Mouse (Mus musculus) T-helper 17 cell (primary cell): ENCODE results near the gene Ncor1.

ENCODE experiments used
- in situ Hi-C, 2 experiments: fragments of 300-600 bp; cut with MboI, MseI; formaldehyde crosslinking; loops; 1 replicate in 1 of 2; 2 replicates in 1 of 2; pipeline ENCODE4 v1.15.1; 2025; ENCODE audit warnings: high pct_unique_total_duplicates in 2 of 2

The Ncor1 gene

GRCm38 (mm10) chr11:62458276-62458724, at the start of gene Ncor1, which contains the start of gene Pigl:
Ncor1 (minus strand) TSS chr11:62458541.
Pigl (plus strand) TSS chr11:62458460.
- in situ Hi-C loops = no loop called here

- in situ Hi-C loops = no loop called here
These were observed 49.3 kb upstream of the Ncor1 start for GRCm38 (mm10) chr11:62507683-62508082.

GRCm38 (mm10) chr11:62500529-62500928, 42.2 kb upstream of the Ncor1 start:
- in situ Hi-C loops = no loop called here

- in situ Hi-C loops = no loop called here
These were observed 40.5 kb upstream of the Ncor1 start for GRCm38 (mm10) chr11:62498802-62499201.

GRCm38 (mm10) chr11:62497181-62497580, 38.8 kb upstream of the Ncor1 start:
- in situ Hi-C loops = no loop called here

GRCm38 (mm10) chr11:62496151-62496715, 37.9 kb upstream of the Ncor1 start:
- in situ Hi-C loops = no loop called here

GRCm38 (mm10) chr11:62495276-62495801, 37.0 kb upstream of the Ncor1 start:
- in situ Hi-C loops = no loop called here

- in situ Hi-C loops = no loop called here
These were observed 36.5 kb upstream of the Ncor1 start for GRCm38 (mm10) chr11:62494754-62495275.

GRCm38 (mm10) chr11:62493701-62494100, 35.4 kb upstream of the Ncor1 start:
- in situ Hi-C loops = no loop called here

- in situ Hi-C loops = no loop called here
These were observed 29.4 kb upstream of the Ncor1 start for GRCm38 (mm10) chr11:62487540-62488350.

GRCm38 (mm10) chr11:62486949-62487348, 28.6 kb upstream of the Ncor1 start:
- in situ Hi-C loops = no loop called here

GRCm38 (mm10) chr11:62479581-62479980, 21.2 kb upstream of the Ncor1 start:
- in situ Hi-C loops = no loop called here

- in situ Hi-C loops = no loop called here
These were observed 20.6 kb upstream of the Ncor1 start for GRCm38 (mm10) chr11:62478931-62479330.

- in situ Hi-C loops = no loop called here
These were observed 17.8 kb upstream of the Ncor1 start for GRCm38 (mm10) chr11:62476156-62476555.

- in situ Hi-C loops = no loop called here
These were observed 15.2 kb upstream of the Ncor1 start for GRCm38 (mm10) chr11:62473516-62473915.

GRCm38 (mm10) chr11:62470451-62470850, 12.1 kb upstream of the Ncor1 start:
- in situ Hi-C loops = no loop called here

- in situ Hi-C loops = loop anchor here in 1 of 2 experiments (10.0 kb wide), 2 partner anchors 208 to 782 kb away; partner anchors contain the start of gene Fam83g
These were observed 8.9 kb upstream of the Ncor1 start for GRCm38 (mm10) chr11:62467289-62467688.

- in situ Hi-C loops = loop anchor here in 1 of 2 experiments (10.0 kb wide), 2 partner anchors 208 to 782 kb away; partner anchors contain the start of gene Fam83g
These were observed 8.2 kb upstream of the Ncor1 start for GRCm38 (mm10) chr11:62466546-62466945.

- in situ Hi-C loops = loop anchor here in 1 of 2 experiments (10.0 kb wide), 2 partner anchors 209 to 781 kb away; partner anchors contain the start of gene Fam83g
These were observed 7.5 kb upstream of the Ncor1 start for GRCm38 (mm10) chr11:62465849-62466248.

- in situ Hi-C loops = loop anchor here in 1 of 2 experiments (10.0 kb wide), 2 partner anchors 210 to 780 kb away; partner anchors contain the start of gene Fam83g
These were observed 6.4 kb upstream of the Ncor1 start for GRCm38 (mm10) chr11:62464696-62465095.

GRCm38 (mm10) chr11:62463225-62463915, 5.0 kb upstream of the Ncor1 start:
- in situ Hi-C loops = loop anchor here in 1 of 2 experiments (10.0 kb wide), 2 partner anchors 211 to 779 kb away; partner anchors contain the start of gene Fam83g
